Mouse (Mus musculus) heart, embryonic 11.5 days (tissue): ENCODE results near the gene Tlr9. TPM values are rescaled to one million over a fixed set of nuclear protein-coding genes. Genes with fewer than 3 reads are reported as not detected.

Experiments
- ATAC-seq: fragments of 200-750 bp; cut with Nextera tagmentation; replicated peaks from 2 replicates; pipeline ENCODE4 v1.8.0; 2017; ENCODE audit warnings: moderate library complexity; ENCODE audit not compliant: insufficient number of reproducible peaks, low FRiP score, low TSS enrichment
- H3K27ac ChIP-seq: fragments of 300-500 bp; sonication (generic); 2 replicates; pipeline ENCODE4 v1.5.1; 2014; ENCODE audit warnings: mild to moderate bottlenecking, low read depth, low read length
- H3K27me3 ChIP-seq: fragments of 300-500 bp; sonication (generic); 2 replicates; pipeline ENCODE4 v1.6.1; 2014; ENCODE audit warnings: mild to moderate bottlenecking, low read length, mixed read lengths; ENCODE audit not compliant: control insufficient read depth, insufficient read depth
- H3K36me3 ChIP-seq: fragments of 300-500 bp; sonication (generic); 2 replicates; pipeline ENCODE4 v1.6.1; 2014; ENCODE audit warnings: mild to moderate bottlenecking, low read length, moderate library complexity, mixed read lengths; ENCODE audit not compliant: control insufficient read depth, insufficient read depth
- H3K4me1 ChIP-seq: fragments of 300-500 bp; sonication (generic); 2 replicates; pipeline ENCODE4 v1.6.1; 2014; ENCODE audit warnings: low read length; ENCODE audit not compliant: control insufficient read depth, insufficient read depth
- H3K4me2 ChIP-seq: fragments of 300-500 bp; sonication (generic); 2 replicates; pipeline ENCODE4 v1.6.1; 2014; ENCODE audit warnings: mild to moderate bottlenecking, moderate library complexity
- H3K4me3 ChIP-seq: fragments of 300-500 bp; sonication (generic); 2 replicates; pipeline ENCODE4 v1.5.1; 2014; ENCODE audit warnings: low read depth, low read length
- H3K9ac ChIP-seq: fragments of 300-500 bp; sonication (generic); 2 replicates; pipeline ENCODE4 v1.6.1; 2014; ENCODE audit warnings: mild to moderate bottlenecking, low read depth, low read length, moderate library complexity
- H3K9me3 ChIP-seq: fragments of 300-500 bp; sonication (generic); replicated peaks from 2 replicates; pipeline ENCODE4 v1.6.1; 2016; ENCODE audit warnings: low read length; ENCODE audit not compliant: control insufficient read depth
- WGBS: fragments of 180-500 bp; shearing (Covaris S2); extraction: QIAGEN DNeasy Blood & Tissue Kit; methylation state at CpG from one replicate; pipeline ENCODE4 v1.1.7; 2014; ENCODE audit not compliant: insufficient replicate concordance; 5-methylcytosine and 5-hydroxymethylcytosine counted together
- polyA plus RNA-seq: library from polyadenylated mRNA; unstranded; fragments of >200 nt; fragmentation: Nextera tagmentation; extraction: Ambion mirVana; gene quantifications from 2 replicates; pipeline ENCODE4 v1.2.1, GENCODE M21; 2014

Tlr9 gene
- polyA plus RNA-seq, 1 experiment from 2014 or later: not detected

GRCm38 (mm10) chr9:106263381-106263924 lies 41.1 kb downstream of the Tlr9 start:
- no peaks in the 10 kb centered on the region for H3K9me3 ChIP-seq
- H3K4me3 ChIP-seq: no peak overlapping the region
- H3K4me2 ChIP-seq: no peak overlapping the region
- H3K27me3 ChIP-seq: no peaks in the 10 kb centered on the region
- no peak overlapping the region for H3K9ac ChIP-seq
- WGBS: 75% methylated on average over 9 of the region's 9 CpGs
- H3K27ac ChIP-seq: no peak overlapping the region
- peaks cover under 1% of the 10 kb centered on the region; the same call in 1 of the 2 replicates for H3K4me1 ChIP-seq
- ATAC-seq: no peak
- no peaks in the 10 kb centered on the region for H3K36me3 ChIP-seq

- Histone ChIP-seq H3K27me3 (no peaks in the 10 kb centered on the region), H3K27ac (no peak overlapping the region), H3K4me3 (no peak overlapping the region), H3K9me3 (no peaks in the 10 kb centered on the region), H3K36me3 (no peaks in the 10 kb centered on the region), H3K9ac (no peak overlapping the region), H3K4me1 (peaks cover 6% of the 10 kb centered on the region), H3K4me2 (no peak overlapping the region)
- ATAC-seq: no peak
- 64% methylated on average over 12 of the region's 12 CpGs for WGBS
Observed at GRCm38 (mm10) chr9:106265358-106266075, 43.1 kb downstream of the Tlr9 start.

- Histone ChIP-seq H3K27ac (no peak overlapping the region), H3K27me3 (no peaks in the 10 kb centered on the region), H3K4me2 (no peak overlapping the region), H3K36me3 (no peaks in the 10 kb centered on the region), H3K4me1 (peaks cover 6% of the 10 kb centered on the region), H3K9me3 (no peaks in the 10 kb centered on the region), H3K4me3 (no peak overlapping the region), H3K9ac (no peak overlapping the region)
- 60% methylated on average over 2 of the region's 2 CpGs for WGBS
- no peak for ATAC-seq
Observed at GRCm38 (mm10) chr9:106266936-106267657, 44.7 kb downstream of the Tlr9 start.

GRCm38 (mm10) chr9:106268421-106268820 lies 46.0 kb downstream of the Tlr9 start:
- Histone ChIP-seq H3K4me1 (peaks cover 6% of the 10 kb centered on the region), H3K9ac (no peak overlapping the region), H3K27me3 (no peaks in the 10 kb centered on the region), H3K4me3 (no peak overlapping the region), H3K36me3 (no peaks in the 10 kb centered on the region), H3K27ac (no peak overlapping the region), H3K4me2 (no peak overlapping the region), H3K9me3 (no peaks in the 10 kb centered on the region)
- ATAC-seq: 0 out of 2 replicates have a peak, but pooled peaks have one; percentile 13
- WGBS: 39% methylated on average over 4 of the region's 4 CpGs

GRCm38 (mm10) chr9:106269076-106269788 lies 46.8 kb downstream of the Tlr9 start:
- ATAC-seq: no peak
- no peak overlapping the region for H3K9ac ChIP-seq

GRCm38 (mm10) chr9:106269879-106270278 lies 47.5 kb downstream of the Tlr9 start:
- 52% methylated on average over 2 of the region's 2 CpGs for WGBS
- H3K27ac ChIP-seq: no peak overlapping the region
- no peaks in the 10 kb centered on the region for H3K27me3 ChIP-seq
- H3K36me3 ChIP-seq: no peaks in the 10 kb centered on the region
- H3K4me3 ChIP-seq: no peak overlapping the region
- peaks cover 6% of the 10 kb centered on the region for H3K4me1 ChIP-seq
- no peak for ATAC-seq
- H3K4me2 ChIP-seq: no peak overlapping the region
- no peaks in the 10 kb centered on the region for H3K9me3 ChIP-seq
- no peak overlapping the region for H3K9ac ChIP-seq

More at GRCm38 (mm10) chr9:106269076-106269788, 46.8 kb downstream of the Tlr9 start:
- Histone ChIP-seq H3K9me3 (no peaks in the 10 kb centered on the region), H3K27ac (no peak overlapping the region), H3K4me2 (no peak overlapping the region), H3K4me1 (peaks cover 6% of the 10 kb centered on the region), H3K27me3 (no peaks in the 10 kb centered on the region), H3K4me3 (no peak overlapping the region), H3K36me3 (no peaks in the 10 kb centered on the region)
- 61% methylated on average over 9 of the region's 9 CpGs for WGBS

GRCm38 (mm10) chr9:106270656-106271055 lies 48.3 kb downstream of the Tlr9 start:
- no peak for ATAC-seq

GRCm38 (mm10) chr9:106272288-106272687 lies 49.9 kb downstream of the Tlr9 start:
- Histone ChIP-seq H3K9me3 (no peaks in the 10 kb centered on the region), H3K4me2 (no peak overlapping the region), H3K9ac (no peak overlapping the region), H3K27ac (no peak overlapping the region), H3K27me3 (no peaks in the 10 kb centered on the region), H3K36me3 (no peaks in the 10 kb centered on the region), H3K4me3 (no peak overlapping the region), H3K4me1 (peaks cover 6% of the 10 kb centered on the region)
- ATAC-seq: no peak
- 82% methylated on average over 1 of the region's 1 CpGs for WGBS

More at GRCm38 (mm10) chr9:106270656-106271055, 48.3 kb downstream of the Tlr9 start:
- H3K4me3 ChIP-seq: no peak overlapping the region
- no peaks in the 10 kb centered on the region for H3K9me3 ChIP-seq
- no peaks in the 10 kb centered on the region for H3K27me3 ChIP-seq
- 68% methylated on average over 4 of the region's 4 CpGs for WGBS
- no peaks in the 10 kb centered on the region for H3K36me3 ChIP-seq
- no peak overlapping the region for H3K4me2 ChIP-seq
- no peak overlapping the region for H3K27ac ChIP-seq
- no peak overlapping the region for H3K9ac ChIP-seq
- peaks cover 6% of the 10 kb centered on the region for H3K4me1 ChIP-seq
